Mouse (Mus musculus) left cerebral cortex, postnatal 4 days (tissue): ENCODE measurements at regions not wholly inside any gene's neighbourhood (a gene's known extent, or its start where the extent isn't known, plus 50 kb on each side); places are given as distances from the start of the nearest gene placed in this dataset.

ENCODE experiments used
- DNase-seq: peaks from one replicate; pipeline ENCODE4 v3.0.0-alpha.2; 2022
- intact Hi-C: fragments of 180-260 bp; cut with DNase I; formaldehyde crosslinking; loops from one replicate; pipeline ENCODE4 v1.15.1; 2025

GRCm38 (mm10) chr14:88633771-88634170, 162.6 kb upstream of the Pcdh20 start:
- no peak for DNase-seq

GRCm38 (mm10) chr14:88595376-88595775, 124.2 kb upstream of the Pcdh20 start:
- intact Hi-C loops = no loop called here
- no peak for DNase-seq

More at GRCm38 (mm10) chr14:88633771-88634170, 162.6 kb upstream of the Pcdh20 start:
- intact Hi-C loops = no loop called here

GRCm38 (mm10) chr14:88570053-88570452, 98.9 kb upstream of the Pcdh20 start:
- intact Hi-C loops = no loop called here
- peak; percentile 6 for DNase-seq

GRCm38 (mm10) chr14:88567566-88567965, 96.4 kb upstream of the Pcdh20 start:
- DNase-seq = no peak
- intact Hi-C loops = no loop called here

GRCm38 (mm10) chr14:88543601-88544000, 72.4 kb upstream of the Pcdh20 start:
- intact Hi-C loops = no loop called here
- no peak for DNase-seq

GRCm38 (mm10) chr14:88542522-88542921, 71.3 kb upstream of the Pcdh20 start:
- intact Hi-C loops = no loop called here
- no peak for DNase-seq
